Comparison of ENCODE assay signal across 23 mouse cellular contexts in genomic region chr16:24259711-24260230, GRCm38 (mm10).
A peak's percentile ranks its signal among the peaks of the same experiment; 100 is the strongest.
DNase-seq lines count a peak whose midpoint lies in the region; ATAC-seq and TF ChIP-seq lines count a peak whose summit lies in the region.
"Had no signal": no experiment of that assay in that cellular context is flagged by ENCODE, and none has a peak within 500 bp of the region (broad histone marks: within the 10 kb centered on the region; RNA-seq: fewer than 3 reads in every experiment).

No protein-coding gene starts in this region.

- peak overlapping the region; percentile 31 for H3K27ac ChIP-seq in liver, adult 2 months (replicated peaks; ENCODE audit: insufficient read depth, low read depth, low read length)
- H3K27ac ChIP-seq in liver, embryonic 12.5 days, result no peak overlapping the region
- H3K27ac ChIP-seq in hindbrain, embryonic 13.5 days, result no peak overlapping the region
- H3K27ac ChIP-seq: embryonic facial prominence, embryonic 12.5 days; embryonic facial prominence, embryonic 15.5 days; forebrain, embryonic 12.5 days; forebrain, embryonic 15.5 days; heart, adult 2 months; hindbrain, embryonic 15.5 days had no signal

- no peak for TF ChIP-seq CTCF in liver, adult 2 months (IDR thresholded peaks at IDR 0.05; ENCODE audit: low read depth, low read length)

- no peak overlapping the region for H3K4me3 ChIP-seq in liver, adult 2 months (ENCODE audit: insufficient read depth, low read depth, low read length)
- no peak overlapping the region for H3K4me3 ChIP-seq in liver, embryonic 12.5 days
- H3K4me3 ChIP-seq in hindbrain, embryonic 13.5 days, result no peak overlapping the region
- H3K4me3 ChIP-seq: embryonic facial prominence, embryonic 12.5 days; embryonic facial prominence, embryonic 15.5 days; forebrain, embryonic 12.5 days; forebrain, embryonic 15.5 days; heart, adult 2 months; hindbrain, embryonic 15.5 days had no signal

- DNase-seq in liver, adult 2 months (ENCODE audit: extremely low read depth, low read depth, low spot score), result no peak
- peak; percentile 93 for DNase-seq in thymus, postnatal 0 days (ENCODE audit: low spot score)
- peak; percentile 83 for DNase-seq in thymus, postnatal 25 days
- DNase-seq in cerebellum, postnatal 10 days, result no peak
- no peak for DNase-seq in ovary, postnatal 14 days (ENCODE audit: low spot score)
- DNase-seq: adrenal gland, adult 2 months; adrenal gland, postnatal 14 days; cerebellum, adult 11 months; cerebellum, adult 2 months; cerebellum, adult 9-11 months; gastrocnemius, postnatal 25 days; heart, adult 2 months; heart, postnatal 14 days; heart, postnatal 4 days had no signal

- H3K9ac ChIP-seq in liver, adult 2 months (ENCODE audit: low read depth, low read length), result no peak overlapping the region
- H3K9ac ChIP-seq in liver, embryonic 12.5 days, result no peak overlapping the region
- H3K9ac ChIP-seq in hindbrain, embryonic 13.5 days, result no peak overlapping the region
- H3K9ac ChIP-seq: embryonic facial prominence, embryonic 12.5 days; embryonic facial prominence, embryonic 15.5 days; forebrain, embryonic 12.5 days; forebrain, embryonic 15.5 days; hindbrain, embryonic 15.5 days had no signal

- no peak for ATAC-seq in liver, embryonic 12.5 days
- ATAC-seq in hindbrain, embryonic 13.5 days (ENCODE audit: low FRiP score), result no peak
- ATAC-seq: CD4-positive, CD25-positive, alpha-beta regulatory T cell, adult 4 months; forebrain, embryonic 15.5 days had no signal

- H3K79me2 ChIP-seq in liver, adult 2 months (ENCODE audit: control insufficient read depth, insufficient read depth, low read length), result no peaks in the 10 kb centered on the region

- no peak overlapping the region for H3K4me2 ChIP-seq in liver, embryonic 12.5 days
- H3K4me2 ChIP-seq in hindbrain, embryonic 13.5 days, result no peak overlapping the region
- H3K4me2 ChIP-seq: embryonic facial prominence, embryonic 12.5 days; embryonic facial prominence, embryonic 15.5 days; forebrain, embryonic 12.5 days; forebrain, embryonic 15.5 days; heart, embryonic 11.5 days; hindbrain, embryonic 15.5 days had no signal

- no peaks in the 10 kb centered on the region for H3K27me3 ChIP-seq in liver, adult 2 months (ENCODE audit: control insufficient read depth, insufficient read depth, low read length)
- H3K27me3 ChIP-seq in liver, embryonic 12.5 days (replicated peaks), result no peaks in the 10 kb centered on the region
- no peaks in the 10 kb centered on the region for H3K27me3 ChIP-seq in hindbrain, embryonic 13.5 days
- H3K27me3 ChIP-seq: embryonic facial prominence, embryonic 12.5 days; embryonic facial prominence, embryonic 15.5 days; forebrain, embryonic 12.5 days; forebrain, embryonic 15.5 days; hindbrain, embryonic 15.5 days had no signal

- H3K36me3 ChIP-seq in liver, adult 2 months (ENCODE audit: control insufficient read depth, insufficient read depth, low read length), result no peaks in the 10 kb centered on the region
- no peaks in the 10 kb centered on the region for H3K36me3 ChIP-seq in liver, embryonic 12.5 days
- no peaks in the 10 kb centered on the region for H3K36me3 ChIP-seq in hindbrain, embryonic 13.5 days
- H3K36me3 ChIP-seq: embryonic facial prominence, embryonic 12.5 days; embryonic facial prominence, embryonic 15.5 days; forebrain, embryonic 12.5 days; forebrain, embryonic 15.5 days; hindbrain, embryonic 15.5 days had no signal

- no peak for TF ChIP-seq POLR2A in liver, adult 2 months (IDR thresholded peaks at IDR 0.05; ENCODE audit: extremely low read depth, insufficient read depth, low read length)

- 76% methylated on average over 3 of the region's 3 CpGs for WGBS in liver, adult 2 months
- 71% methylated on average over 3 of the region's 3 CpGs for WGBS in liver, embryonic 12.5 days (ENCODE audit: insufficient replicate concordance)
- 83% methylated on average over 3 of the region's 3 CpGs for WGBS in hindbrain, embryonic 13.5 days

- H3K9me3 ChIP-seq in liver, embryonic 12.5 days (replicated peaks), result no peaks in the 10 kb centered on the region
- no peaks in the 10 kb centered on the region for H3K9me3 ChIP-seq in hindbrain, embryonic 13.5 days
- H3K9me3 ChIP-seq: embryonic facial prominence, embryonic 12.5 days; embryonic facial prominence, embryonic 15.5 days; forebrain, embryonic 12.5 days; forebrain, embryonic 15.5 days; hindbrain, embryonic 15.5 days had no signal

- H3K4me1 ChIP-seq in liver, adult 2 months (ENCODE audit: control insufficient read depth, insufficient read depth, low read length), result peaks cover 15% of the 10 kb centered on the region; the same call in 1 of the 2 replicates
- no peaks in the 10 kb centered on the region for H3K4me1 ChIP-seq in liver, embryonic 12.5 days
- no peaks in the 10 kb centered on the region for H3K4me1 ChIP-seq in hindbrain, embryonic 13.5 days (replicated peaks)
- H3K4me1 ChIP-seq: embryonic facial prominence, embryonic 12.5 days; embryonic facial prominence, embryonic 15.5 days; forebrain, embryonic 12.5 days; forebrain, embryonic 15.5 days; hindbrain, embryonic 15.5 days had no signal

Comparison
In these comparisons a context has a peak if more than half of its experiments do, and no peak if none do; other contexts are left out.
1. DNase-seq: peak in thymus, postnatal 0 days (single experiment) and thymus, postnatal 25 days (single experiment); none in liver, adult 2 months (single experiment), cerebellum, postnatal 10 days (0 of 2) and ovary, postnatal 14 days (single experiment).